Mouse (Mus musculus) brown adipose tissue, adult 24 weeks (tissue): ENCODE data around the gene Olfr984. TPM values are rescaled to one million over a fixed set of nuclear protein-coding genes. Genes with fewer than 3 reads are reported as not detected.

Experiments used
- H3K27ac ChIP-seq: fragments of 200-500 bp; replicated peaks from 2 replicates; pipeline ENCODE4 v1.5.1; 2012; ENCODE audit warnings: low read depth, mild to moderate bottlenecking, low read length
- H3K4me1 ChIP-seq: fragments of 200-500 bp; 2 replicates; pipeline ENCODE4 v1.6.1; 2012; ENCODE audit warnings: low read length, mixed read lengths; ENCODE audit not compliant: control insufficient read depth, insufficient read depth, insufficient read length
- H3K4me3 ChIP-seq: fragments of 200-500 bp; 2 replicates; pipeline ENCODE4 v1.5.1; 2012; ENCODE audit warnings: low read depth, mild to moderate bottlenecking, low read length, moderate library complexity; ENCODE audit not compliant: insufficient read depth
- polyA plus RNA-seq: library from polyadenylated mRNA; stranded (reverse); fragments of >200 nt; gene quantifications from 2 replicates; pipeline ENCODE4 v1.2.4, GENCODE M21; 2012; ENCODE audit not compliant: missing spikeins, insufficient read depth, insufficient read length

The Olfr984 gene
- polyA plus RNA-seq, result not detected in 2 replicates

DNA sequence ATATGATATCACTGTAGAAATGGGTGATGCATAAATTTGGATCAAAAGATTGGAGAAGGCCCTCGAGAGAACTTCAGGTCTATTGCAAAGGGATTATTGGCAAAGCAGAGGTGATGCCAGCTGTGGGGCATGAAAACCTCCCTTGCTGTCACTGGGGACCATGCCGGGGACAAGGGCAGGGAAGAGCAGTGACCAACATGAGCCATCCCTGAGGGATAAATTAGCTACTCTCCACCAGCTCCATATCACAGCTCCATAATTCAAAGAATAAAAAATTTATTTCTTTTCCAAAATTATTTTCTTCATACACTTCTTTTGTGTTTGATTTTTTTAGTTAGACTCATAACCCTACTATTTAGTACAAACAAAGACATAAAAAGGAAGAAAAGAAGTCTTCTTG is at the start of gene Olfr984:
Olfr984 (minus strand) TSS at position 101 of the 400 bp plus-strand sequence.
- no peak within 1 kb of the TSS for H3K27ac ChIP-seq
- no peak within 1 kb of the TSS for H3K4me3 ChIP-seq
- no peaks in the 10 kb centered on the region for H3K4me1 ChIP-seq

- Histone ChIP-seq H3K27ac (no peak overlapping the region), H3K4me3 (no peak overlapping the region), H3K4me1 (no peaks in the 10 kb centered on the region)
Measured at GRCm38 (mm10) chr9:40155118-40155644, 41.2 kb upstream of the Olfr984 start.

DNA sequence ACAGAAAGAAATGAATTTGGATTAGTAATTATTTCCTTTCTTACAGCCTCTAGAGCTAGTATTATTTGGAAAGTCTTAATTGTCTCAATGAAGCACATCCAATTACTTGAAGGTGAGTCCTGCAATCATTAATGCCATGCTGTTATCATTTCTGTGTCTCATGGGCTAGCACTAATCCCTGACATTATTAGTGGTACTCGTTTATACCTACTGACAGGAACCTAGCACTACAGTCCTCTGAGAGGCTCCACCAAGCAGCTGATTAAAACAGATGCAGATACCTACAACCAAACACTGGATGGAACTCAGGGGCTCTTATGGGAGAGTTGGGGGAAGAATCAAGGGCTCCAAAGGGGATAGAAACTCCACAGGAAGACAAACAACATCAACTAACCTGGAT is 27.5 kb upstream of the Olfr984 start:
- H3K4me1 ChIP-seq, result no peaks in the 10 kb centered on the region
- H3K4me3 ChIP-seq, result no peak overlapping the region
- no peak overlapping the region for H3K27ac ChIP-seq

- Histone ChIP-seq H3K4me1 (no peaks in the 10 kb centered on the region), H3K4me3 (no peak overlapping the region), H3K27ac (no peak overlapping the region)
Measured at GRCm38 (mm10) chr9:40139484-40139883, 25.5 kb upstream of the Olfr984 start.

- Histone ChIP-seq H3K27ac (no peak overlapping the region), H3K4me1 (no peaks in the 10 kb centered on the region), H3K4me3 (no peak overlapping the region)
Measured at GRCm38 (mm10) chr9:40136987-40137688, 23.1 kb upstream of the Olfr984 start.

GRCm38 (mm10) chr9:40130556-40130955 is 16.6 kb upstream of the Olfr984 start:
- H3K4me1 ChIP-seq, result no peaks in the 10 kb centered on the region
- no peak overlapping the region for H3K4me3 ChIP-seq
- H3K27ac ChIP-seq, result no peak overlapping the region

DNA sequence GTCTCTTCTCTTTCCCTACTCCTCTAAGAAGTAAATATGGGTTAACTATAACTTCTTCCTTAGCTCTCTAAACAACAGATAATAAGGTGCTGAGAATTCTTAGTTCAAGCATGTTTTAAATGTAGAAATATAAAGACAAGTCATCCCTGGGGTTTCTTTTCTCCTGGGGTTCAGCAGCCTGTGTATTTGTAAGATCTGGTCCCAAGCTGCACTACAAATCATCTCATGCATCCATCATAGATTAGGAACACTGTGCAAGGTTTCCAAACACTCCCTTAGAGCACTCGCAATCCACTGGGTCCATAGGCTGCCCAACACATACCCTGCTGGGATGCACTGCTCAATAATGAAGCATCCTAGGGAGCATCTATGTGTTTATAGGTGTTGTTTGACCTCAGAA is 16.1 kb upstream of the Olfr984 start, which contains the start of gene Olfr985:
Olfr985 (minus strand) TSS at position 101 of the 400 bp plus-strand sequence.
- Histone ChIP-seq H3K4me1 (no peaks in the 10 kb centered on the region), H3K27ac (no peak within 1 kb of the TSS), H3K4me3 (no peak within 1 kb of the TSS)

DNA sequence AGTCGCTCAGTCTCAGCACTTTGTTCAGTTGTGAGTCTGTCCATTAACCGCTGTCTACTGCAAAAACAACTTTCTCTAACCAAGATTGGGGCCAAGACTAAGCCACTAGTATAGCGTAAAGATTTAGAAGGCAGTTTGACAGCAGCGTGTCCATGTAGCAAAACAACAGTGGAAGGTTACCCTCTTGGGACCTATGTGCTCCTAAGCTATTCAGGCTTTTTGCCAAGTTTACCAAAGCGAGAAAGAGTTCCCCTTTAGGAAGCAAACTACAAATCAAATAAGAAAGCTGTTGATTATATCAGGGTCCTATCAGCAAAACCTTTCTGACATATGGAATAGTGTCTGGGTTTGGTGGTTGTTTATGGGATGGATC is 3.3 kb upstream of the Olfr984 start:
- no peak overlapping the region for H3K27ac ChIP-seq
- no peak overlapping the region for H3K4me3 ChIP-seq

GRCm38 (mm10) chr9:40116645-40117286 is 2.8 kb upstream of the Olfr984 start:
- Histone ChIP-seq H3K27ac (no peak overlapping the region), H3K4me3 (no peak overlapping the region), H3K4me1 (no peaks in the 10 kb centered on the region)

More for the DNA sequence above, 3.3 kb upstream of the Olfr984 start:
- H3K4me1 ChIP-seq, result no peaks in the 10 kb centered on the region

- H3K4me1 ChIP-seq, result no peaks in the 10 kb centered on the region
- no peak overlapping the region for H3K4me3 ChIP-seq
- H3K27ac ChIP-seq, result no peak overlapping the region
Measured at GRCm38 (mm10) chr9:40094769-40095168, 19.2 kb downstream of the Olfr984 start.

- Histone ChIP-seq H3K4me3 (no peak within 1 kb of the TSS), H3K4me1 (no peaks in the 10 kb centered on the region), H3K27ac (no peak within 1 kb of the TSS)
Measured at GRCm38 (mm10) chr9:40093495-40093894, 20.5 kb downstream of the Olfr984 start, which contains the start of gene Olfr983. Olfr983 (minus strand) TSS chr9:40093595.

- Histone ChIP-seq H3K4me1 (no peaks in the 10 kb centered on the region), H3K4me3 (no peak within 1 kb of the TSS), H3K27ac (no peak within 1 kb of the TSS)
Measured at GRCm38 (mm10) chr9:40073529-40073928, 40.5 kb downstream of the Olfr984 start, which contains the start of gene Olfr982. Olfr982 (plus strand) TSS chr9:40073829.

DNA sequence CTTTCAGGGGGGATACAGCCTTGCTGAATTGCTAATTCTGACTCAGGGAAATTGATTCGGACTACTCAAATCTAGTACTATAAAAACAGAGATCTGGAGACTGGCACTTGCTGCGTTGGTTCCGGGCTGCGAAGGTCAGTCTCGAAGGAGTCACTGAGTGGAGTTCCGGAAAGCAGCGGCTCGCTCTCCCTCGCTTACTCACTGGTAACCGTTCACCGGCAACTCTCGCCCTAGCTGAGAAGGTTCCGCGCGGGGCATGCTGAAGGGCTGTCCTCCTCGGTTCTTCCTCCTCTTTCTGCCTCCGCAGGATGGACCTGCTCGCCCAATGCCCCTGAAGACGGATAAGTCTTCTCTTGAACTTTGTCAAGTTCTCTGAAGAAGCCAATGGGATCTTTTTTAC is 63.9 kb downstream of the Olfr984 start:
- H3K27ac ChIP-seq, result no peak overlapping the region
- H3K4me1 ChIP-seq, result no peaks in the 10 kb centered on the region
- no peak overlapping the region for H3K4me3 ChIP-seq
